Mouse (Mus musculus): ENCODE measurements around the gene Rbm4b. TPM values are rescaled to one million over a fixed set of nuclear protein-coding genes. Genes with fewer than 3 reads are reported as not detected.

Gene Rbm4b
- 9.3 and 30.2 TPM in 2 replicates for total RNA-seq (2014; rRNA removed; ENCODE audit: low replicate concordance)
- polyA plus RNA-seq (2015; fragmentation: Nextera tagmentation; extraction: Ambion mirVana): 20.3 and 22.5 TPM in 2 replicates

DNA sequence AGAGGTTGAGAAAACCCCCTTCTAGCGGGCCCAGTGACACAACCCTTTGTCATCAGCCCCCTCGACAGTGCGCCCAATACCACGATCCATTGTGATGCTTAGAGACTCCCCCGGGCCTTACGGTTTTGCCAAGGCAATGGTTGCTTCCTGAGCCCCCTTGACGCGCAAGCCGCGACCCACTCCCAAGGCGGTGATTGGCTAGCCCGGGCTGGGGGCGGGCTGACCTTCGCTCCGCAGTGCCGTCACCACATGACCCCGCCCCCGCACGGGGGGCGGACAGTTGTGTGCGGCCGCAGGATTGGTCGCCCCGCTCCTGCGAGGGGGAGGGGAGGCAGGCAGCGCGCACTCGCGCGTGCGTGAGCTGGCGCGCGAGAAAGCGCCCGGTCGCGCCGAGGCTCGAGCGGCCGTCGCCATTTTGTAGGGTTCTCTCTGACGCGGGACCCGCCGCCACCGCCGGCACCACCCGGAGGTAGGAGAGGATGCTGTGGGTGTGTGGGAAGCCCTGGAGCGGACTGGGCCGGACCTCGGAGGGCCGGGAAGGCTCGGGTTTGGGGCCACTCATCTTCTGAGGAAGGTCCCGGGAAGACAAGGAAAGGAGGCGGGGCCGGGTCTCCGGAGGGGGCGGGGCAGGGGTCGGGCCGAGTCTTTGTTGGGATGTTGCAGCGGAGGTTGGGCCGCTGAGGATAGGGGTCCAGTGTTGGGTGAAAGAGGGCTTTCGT is at the start of gene Rbm4b:
TSS of gene Rbm4b (plus strand) at position 305 of the 719 bp plus-strand sequence.
- H3K27ac ChIP-seq (ENCODE audit: low read depth): peak within 1 kb of the TSS; percentile 82
- ATAC-seq (ENCODE audit: insufficient read depth, low read depth): peak; percentile 98
- peak within 1 kb of the TSS; percentile 71 for H3K4me2 ChIP-seq (ENCODE audit: low read depth, low read length)
- H3K9ac ChIP-seq (replicated peaks; ENCODE audit: low read depth, low read length): peak within 1 kb of the TSS; percentile 58
- WGBS: under 1% methylated on average over 63 of the region's 65 CpGs
- TF ChIP-seq CTCF (IDR thresholded peaks at IDR 0.05; ENCODE audit: low read depth) (no peak), EP300 (IDR thresholded peaks at IDR 0.05; ENCODE audit: low read depth) (peak; percentile 83; the same call in 1 of the 2 replicates)
- no peaks in the 10 kb centered on the region for H3K9me3 ChIP-seq (replicated peaks; ENCODE audit: control insufficient read depth, low read length)
- peak within 1 kb of the TSS; percentile 66 for H3K4me3 ChIP-seq (ENCODE audit: low read depth, low read length)
- peak; percentile 95 for DNase-seq (ENCODE audit: low spot score)
- H3K36me3 ChIP-seq (replicated peaks; ENCODE audit: control insufficient read depth, insufficient read depth, low read length): peaks cover 17% of the 10 kb centered on the region
- H3K27me3 ChIP-seq (ENCODE audit: control insufficient read depth, insufficient read depth, low read length): no peaks in the 10 kb centered on the region
- H3K4me1 ChIP-seq (ENCODE audit: control insufficient read depth, insufficient read depth): peaks cover 14% of the 10 kb centered on the region

DNA sequence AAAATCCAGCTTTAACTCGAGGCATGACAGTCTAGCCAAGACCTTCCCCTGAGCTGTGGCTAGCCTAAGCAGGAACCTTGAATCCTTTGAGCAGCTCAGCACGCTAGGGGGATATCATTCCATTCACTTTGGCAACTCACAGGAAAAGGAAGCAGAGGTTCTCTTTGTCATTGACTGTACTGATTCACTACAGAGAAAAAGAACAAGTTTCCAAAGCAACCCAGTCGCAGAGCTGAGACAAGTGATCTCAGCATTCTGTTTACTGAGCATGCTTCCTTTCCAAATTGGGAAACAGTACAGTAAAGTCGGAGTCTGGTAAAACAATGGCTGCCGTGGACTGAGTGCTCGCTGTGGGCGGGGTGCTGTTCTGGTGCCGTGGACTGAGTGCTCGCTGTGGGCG is 47.5 kb upstream of the Rbm4b start:
- Histone ChIP-seq H3K4me1 (ENCODE audit: control insufficient read depth, insufficient read depth) (peaks cover 12% of the 10 kb centered on the region; the same call in 1 of the 2 replicates), H3K36me3 (replicated peaks; ENCODE audit: control insufficient read depth, insufficient read depth, low read length) (no peaks in the 10 kb centered on the region), H3K4me2 (ENCODE audit: low read depth, low read length) (no peak overlapping the region), H3K9me3 (replicated peaks; ENCODE audit: control insufficient read depth, low read length) (no peaks in the 10 kb centered on the region), H3K27ac (ENCODE audit: low read depth) (no peak overlapping the region), H3K27me3 (ENCODE audit: control insufficient read depth, insufficient read depth, low read length) (peaks cover 50% of the 10 kb centered on the region), H3K4me3 (ENCODE audit: low read depth, low read length) (no peak overlapping the region), H3K9ac (replicated peaks; ENCODE audit: low read depth, low read length) (no peak overlapping the region)
- WGBS: 69% methylated on average over 10 of the region's 10 CpGs
- ATAC-seq (ENCODE audit: insufficient read depth, low read depth) (no peak), DNase-seq (ENCODE audit: low spot score) (no peak)
- TF ChIP-seq CTCF (IDR thresholded peaks at IDR 0.05; ENCODE audit: low read depth): no peak
- TF ChIP-seq EP300 (IDR thresholded peaks at IDR 0.05; ENCODE audit: low read depth): no peak

DNA sequence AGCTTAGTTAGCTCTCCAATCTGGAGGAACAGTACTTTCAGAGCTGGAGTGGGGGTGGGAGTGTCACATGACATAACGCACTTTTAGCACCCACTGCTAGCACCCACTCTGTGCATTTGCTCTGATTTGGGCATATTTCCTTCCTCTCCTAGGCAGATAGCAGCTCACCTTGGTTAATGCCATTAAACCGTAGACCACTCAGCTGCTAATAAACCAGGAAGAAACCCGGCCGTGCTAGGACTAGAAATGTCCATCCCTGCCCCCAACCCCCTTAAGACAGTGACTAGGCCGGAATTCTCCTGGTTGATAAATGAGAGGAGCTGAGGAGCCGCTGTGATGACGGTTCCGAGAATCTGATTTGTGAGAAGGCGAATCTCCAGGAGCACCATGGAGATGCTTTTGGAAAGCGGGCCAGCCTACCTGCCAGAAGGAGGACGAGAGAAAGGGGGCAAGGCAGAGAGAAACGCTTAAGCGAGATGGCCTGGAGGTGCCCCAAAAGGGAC is 45.1 kb upstream of the Rbm4b start, which contains the start of gene Sptbn2:
TSS of gene Sptbn2 (plus strand) at position 70 of the 503 bp plus-strand sequence.
- H3K4me3 ChIP-seq (ENCODE audit: low read depth, low read length): peak within 1 kb of the TSS; percentile 53
- peak within 1 kb of the TSS; percentile 94 for H3K4me2 ChIP-seq (ENCODE audit: low read depth, low read length)
- WGBS: 16% methylated on average over 13 of the region's 13 CpGs
- no peak for TF ChIP-seq CTCF (IDR thresholded peaks at IDR 0.05; ENCODE audit: low read depth)
- no peak for TF ChIP-seq EP300 (IDR thresholded peaks at IDR 0.05; ENCODE audit: low read depth)
- ATAC-seq (ENCODE audit: insufficient read depth, low read depth) (no peak), DNase-seq (ENCODE audit: low spot score) (no peak)
- H3K9ac ChIP-seq (replicated peaks; ENCODE audit: low read depth, low read length): no peak within 1 kb of the TSS
- no peak within 1 kb of the TSS for H3K27ac ChIP-seq (ENCODE audit: low read depth)
- peaks cover 69% of the 10 kb centered on the region for H3K27me3 ChIP-seq (ENCODE audit: control insufficient read depth, insufficient read depth, low read length)
- H3K9me3 ChIP-seq (replicated peaks; ENCODE audit: control insufficient read depth, low read length): no peaks in the 10 kb centered on the region
- H3K4me1 ChIP-seq (ENCODE audit: control insufficient read depth, insufficient read depth): peaks cover 12% of the 10 kb centered on the region; the same call in 1 of the 2 replicates
- H3K36me3 ChIP-seq (replicated peaks; ENCODE audit: control insufficient read depth, insufficient read depth, low read length): no peaks in the 10 kb centered on the region

DNA sequence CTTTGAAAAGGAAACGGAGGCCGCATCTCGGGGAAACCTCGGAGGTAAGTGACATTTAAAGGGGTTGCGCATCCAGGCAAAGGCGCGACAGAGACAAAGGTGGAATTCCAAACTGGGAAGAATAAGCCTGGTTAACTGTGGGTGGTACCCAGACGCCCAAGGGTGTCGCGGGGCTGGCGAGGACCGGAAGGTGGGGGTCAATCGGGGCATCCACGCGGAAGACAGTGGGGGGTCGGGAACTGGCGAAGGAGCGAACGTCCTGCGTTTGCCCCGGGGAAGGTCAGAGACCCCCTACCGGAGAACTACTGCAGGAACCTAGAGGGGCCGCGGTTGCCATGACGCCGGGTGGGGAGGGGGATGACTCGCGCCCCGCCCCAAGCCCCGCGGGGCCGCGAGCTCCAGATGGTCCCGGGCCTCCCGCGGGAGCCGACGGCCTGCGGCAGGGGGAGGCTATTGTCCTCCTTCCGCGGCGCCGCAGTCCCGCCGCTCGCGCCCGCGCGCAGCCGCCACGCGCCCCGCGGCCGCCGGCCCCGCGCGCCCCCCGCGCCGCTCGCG is 44.6 kb upstream of the Rbm4b start:
- TF ChIP-seq EP300 (IDR thresholded peaks at IDR 0.05; ENCODE audit: low read depth): no peak
- Histone ChIP-seq H3K27me3 (ENCODE audit: control insufficient read depth, insufficient read depth, low read length) (peaks cover 70% of the 10 kb centered on the region), H3K9ac (replicated peaks; ENCODE audit: low read depth, low read length) (no peak overlapping the region), H3K4me2 (ENCODE audit: low read depth, low read length) (peak overlapping the region; percentile 94), H3K9me3 (replicated peaks; ENCODE audit: control insufficient read depth, low read length) (no peaks in the 10 kb centered on the region), H3K27ac (ENCODE audit: low read depth) (no peak overlapping the region), H3K36me3 (replicated peaks; ENCODE audit: control insufficient read depth, insufficient read depth, low read length) (no peaks in the 10 kb centered on the region), H3K4me3 (ENCODE audit: low read depth, low read length) (peak overlapping the region; percentile 53), H3K4me1 (ENCODE audit: control insufficient read depth, insufficient read depth) (peaks cover 12% of the 10 kb centered on the region; the same call in 1 of the 2 replicates)
- DNase-seq (ENCODE audit: low spot score): no peak
- 2% methylated on average over 44 of the region's 65 CpGs for WGBS
- peak; percentile 27; the same call in 1 of the 2 replicates for ATAC-seq (ENCODE audit: insufficient read depth, low read depth)

DNA sequence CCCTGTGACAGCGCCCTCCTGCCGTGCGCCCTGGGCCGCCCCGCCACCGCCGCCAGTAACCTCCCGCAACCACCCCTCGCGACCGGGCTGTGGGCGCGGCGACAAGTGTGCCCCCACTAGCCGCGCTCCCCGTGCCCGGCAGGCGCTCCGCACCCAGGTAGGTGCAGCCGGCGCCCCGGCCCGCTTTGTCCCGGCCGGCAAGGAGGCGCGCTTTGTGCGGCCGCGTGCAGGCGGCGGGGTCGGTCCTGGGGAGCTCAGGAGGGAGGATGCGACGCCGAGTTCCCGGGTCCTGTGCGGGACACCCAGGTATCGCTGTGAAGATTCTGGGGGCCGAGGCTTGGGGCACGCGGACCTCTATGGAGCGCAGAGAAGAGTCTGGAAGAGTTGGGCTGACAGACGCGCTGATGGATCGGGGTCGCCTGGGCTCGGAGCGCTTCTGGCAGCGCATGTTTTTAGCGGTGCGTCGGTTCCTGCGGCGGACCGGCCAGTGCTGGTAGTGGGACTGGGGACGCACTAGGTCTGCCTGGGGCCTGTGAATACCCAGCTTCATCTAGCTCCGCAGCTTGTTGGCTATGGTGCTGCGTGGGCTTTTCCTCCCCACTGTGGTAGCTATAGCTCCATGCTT is 44.0 kb upstream of the Rbm4b start:
- Histone ChIP-seq H3K27me3 (ENCODE audit: control insufficient read depth, insufficient read depth, low read length) (peaks cover 75% of the 10 kb centered on the region), H3K4me1 (ENCODE audit: control insufficient read depth, insufficient read depth) (peaks cover 12% of the 10 kb centered on the region; the same call in 1 of the 2 replicates), H3K4me3 (ENCODE audit: low read depth, low read length) (peak overlapping the region; percentile 53), H3K27ac (ENCODE audit: low read depth) (no peak overlapping the region), H3K9me3 (replicated peaks; ENCODE audit: control insufficient read depth, low read length) (no peaks in the 10 kb centered on the region), H3K4me2 (ENCODE audit: low read depth, low read length) (peak overlapping the region; percentile 94), H3K9ac (replicated peaks; ENCODE audit: low read depth, low read length) (no peak overlapping the region), H3K36me3 (replicated peaks; ENCODE audit: control insufficient read depth, insufficient read depth, low read length) (no peaks in the 10 kb centered on the region)
- DNase-seq (ENCODE audit: low spot score): no peak
- WGBS: under 1% methylated on average over 59 of the region's 60 CpGs
- TF ChIP-seq CTCF (IDR thresholded peaks at IDR 0.05; ENCODE audit: low read depth): no peak
- no peak for TF ChIP-seq EP300 (IDR thresholded peaks at IDR 0.05; ENCODE audit: low read depth)
- no peak for ATAC-seq (ENCODE audit: insufficient read depth, low read depth)
